Mouse (Mus musculus) hindbrain, postnatal 0 days (tissue): ENCODE results near the gene Hebp1. TPM values are rescaled to one million over a fixed set of nuclear protein-coding genes. Genes with fewer than 3 reads are reported as not detected.
A peak's percentile ranks its signal among the peaks of the same experiment; 100 is the strongest.

ENCODE experiments used
- ATAC-seq: fragments of 200-750 bp; cut with Nextera tagmentation; 2 replicates; pipeline ENCODE4 v1.8.0; 2017; ENCODE audit warnings: mild to moderate bottlenecking, moderate TSS enrichment, moderate library complexity
- DNase-seq: peaks from one replicate; pipeline ENCODE4 v3.0.0-alpha.2; 2015; ENCODE audit warnings: low spot score
- H3K27ac ChIP-seq: fragments of 300-500 bp; sonication (generic); 2 replicates; pipeline ENCODE4 v1.5.1; 2014; ENCODE audit warnings: mild to moderate bottlenecking
- H3K27me3 ChIP-seq: fragments of 300-500 bp; sonication (generic); 2 replicates; pipeline ENCODE4 v1.6.1; 2014; ENCODE audit warnings: low read length, mixed read lengths; ENCODE audit not compliant: insufficient read depth
- H3K36me3 ChIP-seq: fragments of 300-500 bp; sonication (generic); 2 replicates; pipeline ENCODE4 v1.6.1; 2014; ENCODE audit warnings: low read length, mixed read lengths; ENCODE audit not compliant: insufficient read depth
- H3K4me1 ChIP-seq: fragments of 300-500 bp; sonication (generic); 2 replicates; pipeline ENCODE4 v1.6.1; 2014; ENCODE audit warnings: antibody characterized with exemption, low read length, mixed read lengths; ENCODE audit not compliant: insufficient read depth
- H3K4me2 ChIP-seq: fragments of 300-500 bp; sonication (generic); 2 replicates; pipeline ENCODE4 v1.6.1; 2014; ENCODE audit warnings: low read depth, mild to moderate bottlenecking, low read length, moderate library complexity, mixed read lengths
- H3K4me3 ChIP-seq: fragments of 300-500 bp; sonication (generic); 2 replicates; pipeline ENCODE4 v1.5.1; 2014; ENCODE audit warnings: low read length
- H3K9ac ChIP-seq: fragments of 300-500 bp; sonication (generic); replicated peaks from 2 replicates; pipeline ENCODE4 v1.6.1; 2014; ENCODE audit warnings: mild to moderate bottlenecking, low read length, moderate library complexity, mixed read lengths
- H3K9me3 ChIP-seq: fragments of 300-500 bp; sonication (generic); 2 replicates; pipeline ENCODE4 v1.6.1; 2016; ENCODE audit warnings: low read length, mixed read lengths
- CTCF ChIP-seq: IDR thresholded peaks from 2 replicates; pipeline ENCODE4 v1.5.1; 2016; ENCODE audit warnings: antibody characterized with exemption, control low read depth, low read depth
- WGBS: fragments of 180-500 bp; shearing (Covaris S2); extraction: QIAGEN DNeasy Blood & Tissue Kit; methylation state at CpG from one replicate; pipeline ENCODE4 v1.1.7; 2014; 5-methylcytosine and 5-hydroxymethylcytosine counted together
- polyA plus RNA-seq: library from polyadenylated mRNA; unstranded; fragments of >200 nt; fragmentation: Nextera tagmentation; extraction: Ambion mirVana; gene quantifications from 2 replicates; pipeline ENCODE4 v1.2.1, GENCODE M21; 2015
- total RNA-seq: library from RNA; depleted of rRNA; stranded (reverse); fragments of >200 nt; gene quantifications from 2 replicates; pipeline ENCODE4 v1.2.3, GENCODE M21; 2014

Gene Hebp1
- total and polyA plus RNA-seq, 2 experiments from 2014 or later: 5.7 to 13.2 TPM

GRCm38 (mm10) chr6:135212666-135213065 is 14.8 kb upstream of the Hebp1 start:
- H3K27me3 ChIP-seq: no peaks in the 10 kb centered on the region
- H3K4me1 ChIP-seq: no peaks in the 10 kb centered on the region
- peaks cover 14% of the 10 kb centered on the region; the same call in 1 of the 2 replicates for H3K36me3 ChIP-seq
- no peak overlapping the region for H3K4me3 ChIP-seq
- H3K27ac ChIP-seq: no peak overlapping the region
- no peak for TF ChIP-seq CTCF
- WGBS: 67% methylated on average over 2 of the region's 2 CpGs
- ATAC-seq: no peak
- H3K9me3 ChIP-seq: no peaks in the 10 kb centered on the region
- no peak for DNase-seq
- H3K9ac ChIP-seq: no peak overlapping the region
- H3K4me2 ChIP-seq: no peak overlapping the region

DNA sequence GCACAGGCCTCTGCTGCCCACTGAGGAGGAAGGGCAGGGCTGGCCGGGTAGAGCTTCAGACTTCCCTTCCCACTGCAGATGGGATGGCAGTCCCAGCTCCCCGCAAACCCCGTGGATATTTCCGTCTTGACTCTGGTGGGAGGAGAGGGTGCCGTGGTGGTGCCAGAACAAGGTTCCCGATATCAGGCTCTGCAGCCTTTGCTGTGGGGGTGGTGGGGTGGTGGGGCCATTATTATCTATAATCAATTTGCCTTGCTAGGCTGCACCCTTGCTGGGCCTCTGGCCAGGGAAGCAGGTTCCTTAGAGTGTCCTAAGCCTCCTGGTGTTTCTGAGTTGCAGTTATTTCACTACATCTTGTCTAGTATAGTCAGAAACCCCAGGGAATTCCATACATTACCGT is 13.3 kb upstream of the Hebp1 start:
- H3K27me3 ChIP-seq: no peaks in the 10 kb centered on the region
- TF ChIP-seq CTCF: no peak
- no peak for DNase-seq
- no peak overlapping the region for H3K4me3 ChIP-seq
- WGBS: 57% methylated on average over 7 of the region's 7 CpGs
- H3K9me3 ChIP-seq: no peaks in the 10 kb centered on the region
- no peak for ATAC-seq
- H3K4me1 ChIP-seq: no peaks in the 10 kb centered on the region
- peaks cover 6% of the 10 kb centered on the region; the same call in 1 of the 2 replicates for H3K36me3 ChIP-seq
- no peak overlapping the region for H3K27ac ChIP-seq
- no peak overlapping the region for H3K9ac ChIP-seq
- H3K4me2 ChIP-seq: no peak overlapping the region

DNA sequence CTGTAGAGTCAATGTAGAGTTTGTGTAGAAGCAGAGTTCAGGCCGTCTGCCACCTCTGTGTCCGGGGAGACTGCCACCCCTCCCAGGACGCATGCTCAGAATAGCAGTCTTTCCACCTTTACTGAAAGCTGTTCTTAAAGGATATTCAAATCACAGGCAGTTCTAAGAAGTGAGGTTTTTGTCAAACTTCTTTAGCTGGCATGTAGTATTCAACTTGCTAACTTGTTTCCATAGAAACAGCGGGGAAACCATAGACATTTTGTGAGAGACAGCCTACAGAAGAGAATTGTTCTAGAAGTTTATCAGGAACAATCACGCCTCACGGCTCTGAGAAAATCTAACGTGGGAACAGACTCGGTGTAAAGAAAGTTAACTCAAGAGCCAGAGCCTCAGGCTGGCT is 9.1 kb upstream of the Hebp1 start:
- H3K36me3 ChIP-seq: 0 out of 2 replicates have a peak, but pooled peaks cover 4% of the 10 kb centered on the region
- DNase-seq (peak; percentile 45), ATAC-seq (no peak)
- peak overlapping the region; percentile 54; the same call in 1 of the 2 replicates for H3K27ac ChIP-seq
- 34% methylated on average over 8 of the region's 8 CpGs for WGBS
- TF ChIP-seq CTCF: no peak
- H3K4me2 ChIP-seq: no peak overlapping the region
- no peaks in the 10 kb centered on the region for H3K4me1 ChIP-seq
- H3K4me3 ChIP-seq: no peak overlapping the region
- H3K9ac ChIP-seq: no peak overlapping the region
- no peaks in the 10 kb centered on the region for H3K27me3 ChIP-seq
- no peaks in the 10 kb centered on the region for H3K9me3 ChIP-seq

DNA sequence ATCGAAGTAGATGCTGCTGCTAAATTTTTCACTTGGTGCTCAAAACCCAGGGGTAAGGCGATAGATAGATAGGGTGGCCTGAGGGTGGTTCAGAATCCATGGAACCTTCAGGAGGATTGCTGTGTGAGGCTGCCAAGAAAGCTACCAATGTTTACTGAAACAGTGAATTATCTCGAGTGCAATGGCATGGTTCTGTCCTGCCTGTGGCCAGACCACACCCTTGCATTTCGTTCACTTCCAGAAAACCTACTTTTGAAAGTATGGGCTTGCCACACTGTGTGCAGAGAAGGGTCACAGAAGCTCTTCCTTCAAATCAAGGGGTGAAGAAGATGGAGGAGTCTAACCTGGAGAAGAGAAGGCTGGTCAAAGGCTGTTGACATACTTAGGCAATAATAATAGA is 8.0 kb upstream of the Hebp1 start:
- DNase-seq (no peak), ATAC-seq (no peak)
- H3K9me3 ChIP-seq: no peaks in the 10 kb centered on the region
- no peaks in the 10 kb centered on the region for H3K27me3 ChIP-seq
- H3K4me2 ChIP-seq: no peak overlapping the region
- 0 out of 2 replicates have a peak, but pooled peaks cover 4% of the 10 kb centered on the region for H3K36me3 ChIP-seq
- H3K9ac ChIP-seq: no peak overlapping the region
- no peak overlapping the region for H3K4me3 ChIP-seq
- peak overlapping the region; percentile 23; the same call in 1 of the 2 replicates for H3K27ac ChIP-seq
- WGBS: 88% methylated on average over 4 of the region's 4 CpGs
- no peaks in the 10 kb centered on the region for H3K4me1 ChIP-seq
- TF ChIP-seq CTCF: no peak

GRCm38 (mm10) chr6:135204869-135205268 is 7.0 kb upstream of the Hebp1 start:
- ATAC-seq (no peak), DNase-seq (no peak)
- Histone ChIP-seq H3K27me3 (no peaks in the 10 kb centered on the region), H3K9ac (no peak overlapping the region), H3K4me3 (no peak overlapping the region), H3K9me3 (no peaks in the 10 kb centered on the region), H3K36me3 (0 out of 2 replicates have a peak, but pooled peaks cover 2% of the 10 kb centered on the region), H3K4me2 (no peak overlapping the region), H3K4me1 (peaks cover 3% of the 10 kb centered on the region; the same call in 1 of the 2 replicates), H3K27ac (peak overlapping the region; percentile 61; the same call in 1 of the 2 replicates)
- TF ChIP-seq CTCF: no peak
- 58% methylated on average over 4 of the region's 4 CpGs for WGBS

DNA sequence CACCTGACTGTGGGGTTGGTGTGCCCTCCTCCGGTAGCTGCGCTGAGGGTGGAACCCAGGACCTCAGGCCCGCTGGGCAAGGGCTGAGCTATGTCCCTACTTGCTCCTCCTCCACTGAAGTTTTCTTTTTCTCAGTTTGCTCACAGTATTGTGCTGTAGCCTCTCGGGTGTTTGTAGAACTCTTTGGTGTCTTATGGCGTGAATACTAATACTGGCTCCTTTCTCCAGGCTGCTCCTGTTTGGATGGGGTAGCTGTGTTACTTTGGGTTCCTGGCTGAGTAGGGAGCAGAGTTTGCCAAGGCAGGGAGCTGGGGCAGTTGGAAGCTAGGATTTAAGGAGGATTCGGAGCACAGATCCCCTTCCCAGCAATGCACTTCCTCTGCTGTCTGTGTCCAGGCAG is 5.9 kb upstream of the Hebp1 start:
- Histone ChIP-seq H3K4me1 (peaks cover 6% of the 10 kb centered on the region; the same call in 1 of the 2 replicates), H3K36me3 (no peaks in the 10 kb centered on the region), H3K27ac (peak overlapping the region; percentile 61), H3K9me3 (no peaks in the 10 kb centered on the region), H3K4me2 (no peak overlapping the region), H3K4me3 (no peak overlapping the region), H3K27me3 (no peaks in the 10 kb centered on the region), H3K9ac (no peak overlapping the region)
- WGBS: 48% methylated on average over 6 of the region's 6 CpGs
- TF ChIP-seq CTCF: no peak
- DNase-seq: peak; percentile 58
- ATAC-seq: peak; percentile 87

- no peak overlapping the region for H3K4me3 ChIP-seq
- no peaks in the 10 kb centered on the region for H3K27me3 ChIP-seq
- TF ChIP-seq CTCF: peak; percentile 37; the same call in 1 of the 2 replicates
- DNase-seq (no peak), ATAC-seq (no peak)
- H3K9me3 ChIP-seq: no peaks in the 10 kb centered on the region
- peaks cover 6% of the 10 kb centered on the region; the same call in 1 of the 2 replicates for H3K4me1 ChIP-seq
- WGBS: 91% methylated on average over 6 of the region's 6 CpGs
- no peak overlapping the region for H3K9ac ChIP-seq
- no peak overlapping the region for H3K4me2 ChIP-seq
- H3K27ac ChIP-seq: peak overlapping the region; percentile 61; the same call in 1 of the 2 replicates
- H3K36me3 ChIP-seq: no peaks in the 10 kb centered on the region
These were observed 4.8 kb upstream of the Hebp1 start for GRCm38 (mm10) chr6:135202668-135203067.
